Mouse (Mus musculus) liver, postnatal 0 days (tissue): ENCODE data around the gene Cysltr2.

Experiments used
- CTCF ChIP-seq: sonication (generic); IDR thresholded peaks from 2 replicates; pipeline ENCODE4 v1.5.1; 2016; ENCODE audit warnings: antibody characterized with exemption, low read depth
- EP300 ChIP-seq: IDR thresholded peaks from 2 replicates; pipeline ENCODE4 v1.6.1; 2016; ENCODE audit warnings: antibody characterized with exemption, low read depth, mild to moderate bottlenecking

GRCm38 (mm10) chr14:72976111-72976510 is 72.8 kb downstream of the Cysltr2 start:
- no peak for TF ChIP-seq CTCF
- no peak for TF ChIP-seq EP300
